Mouse (Mus musculus): Measurements from ENCODE around the gene Carns1. TPM values are rescaled to one million over a fixed set of nuclear protein-coding genes. Genes with fewer than 3 reads are reported as not detected.
A peak's percentile ranks its signal among the peaks of the same experiment; 100 is the strongest.

Gene Carns1
- polyA plus RNA-seq (2015; fragmentation: Nextera tagmentation; extraction: Ambion mirVana): 2.8 and 4.1 TPM in 2 replicates

DNA sequence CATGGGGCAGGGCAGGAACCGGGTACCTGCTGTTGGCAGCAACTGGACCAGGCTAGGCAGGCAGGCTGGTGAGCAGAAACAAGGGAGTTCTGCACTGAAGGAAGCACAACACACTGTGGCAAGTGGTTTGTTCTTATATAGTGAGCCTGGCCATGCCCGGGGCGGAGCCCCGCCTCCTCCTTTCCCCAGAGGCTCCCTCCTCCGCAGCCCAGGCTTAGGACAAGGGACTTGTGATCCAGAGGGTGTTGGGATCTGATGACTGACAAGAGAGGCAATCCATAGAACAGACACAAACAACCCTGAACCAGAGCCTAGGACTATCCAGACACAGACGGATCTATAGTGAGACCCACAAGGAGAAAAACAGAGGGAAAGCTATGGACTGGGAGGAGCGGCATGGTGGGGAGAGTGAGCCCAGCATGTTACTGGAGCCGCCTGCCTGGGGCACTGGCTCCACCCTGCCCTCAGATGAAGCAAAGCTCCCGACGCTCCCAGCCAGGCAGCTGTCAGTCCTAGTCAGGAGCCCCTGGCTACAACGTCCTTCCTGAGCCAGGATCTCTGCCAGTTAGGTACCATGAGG is at the start of gene Carns1:
TSS of gene Carns1 (minus strand) at position 112 of the 580 bp plus-strand sequence.
- H3K4me3 ChIP-seq (replicated peaks; ENCODE audit: low read length): no peak within 1 kb of the TSS
- H3K27ac ChIP-seq (ENCODE audit: low read length): no peak within 1 kb of the TSS
- H3K4me1 ChIP-seq (replicated peaks; ENCODE audit: control insufficient read depth, insufficient read depth, low read length): peaks cover 8% of the 10 kb centered on the region; the same call in 1 of the 2 replicates
- no peaks in the 10 kb centered on the region for H3K36me3 ChIP-seq (ENCODE audit: control insufficient read depth, insufficient read depth)
- H3K4me2 ChIP-seq (ENCODE audit: low read length): no peak within 1 kb of the TSS
- no peaks in the 10 kb centered on the region for H3K9me3 ChIP-seq (ENCODE audit: control insufficient read depth, low read length)
- H3K27me3 ChIP-seq (replicated peaks; ENCODE audit: control insufficient read depth, insufficient read depth, low read length): no peaks in the 10 kb centered on the region
- WGBS: 3% methylated on average over 11 of the region's 11 CpGs
- ATAC-seq: peak; percentile 30; the same call in 1 of the 2 replicates
- H3K9ac ChIP-seq (replicated peaks; ENCODE audit: low read depth, low read length): peak within 1 kb of the TSS; percentile 35

GRCm38 (mm10) chr19:4222165-4222564 is 46.9 kb upstream of the Carns1 start:
- Histone ChIP-seq H3K9ac (replicated peaks; ENCODE audit: low read depth, low read length) (no peak overlapping the region), H3K4me2 (ENCODE audit: low read length) (no peak overlapping the region), H3K27ac (ENCODE audit: low read length) (no peak overlapping the region), H3K9me3 (ENCODE audit: control insufficient read depth, low read length) (no peaks in the 10 kb centered on the region), H3K36me3 (ENCODE audit: control insufficient read depth, insufficient read depth) (no peaks in the 10 kb centered on the region), H3K27me3 (replicated peaks; ENCODE audit: control insufficient read depth, insufficient read depth, low read length) (0 out of 2 replicates have a peak, but pooled peaks cover 2% of the 10 kb centered on the region), H3K4me1 (replicated peaks; ENCODE audit: control insufficient read depth, insufficient read depth, low read length) (peaks cover 15% of the 10 kb centered on the region), H3K4me3 (replicated peaks; ENCODE audit: low read length) (no peak overlapping the region)
- no peak for ATAC-seq
- 85% methylated on average over 11 of the region's 11 CpGs for WGBS

DNA sequence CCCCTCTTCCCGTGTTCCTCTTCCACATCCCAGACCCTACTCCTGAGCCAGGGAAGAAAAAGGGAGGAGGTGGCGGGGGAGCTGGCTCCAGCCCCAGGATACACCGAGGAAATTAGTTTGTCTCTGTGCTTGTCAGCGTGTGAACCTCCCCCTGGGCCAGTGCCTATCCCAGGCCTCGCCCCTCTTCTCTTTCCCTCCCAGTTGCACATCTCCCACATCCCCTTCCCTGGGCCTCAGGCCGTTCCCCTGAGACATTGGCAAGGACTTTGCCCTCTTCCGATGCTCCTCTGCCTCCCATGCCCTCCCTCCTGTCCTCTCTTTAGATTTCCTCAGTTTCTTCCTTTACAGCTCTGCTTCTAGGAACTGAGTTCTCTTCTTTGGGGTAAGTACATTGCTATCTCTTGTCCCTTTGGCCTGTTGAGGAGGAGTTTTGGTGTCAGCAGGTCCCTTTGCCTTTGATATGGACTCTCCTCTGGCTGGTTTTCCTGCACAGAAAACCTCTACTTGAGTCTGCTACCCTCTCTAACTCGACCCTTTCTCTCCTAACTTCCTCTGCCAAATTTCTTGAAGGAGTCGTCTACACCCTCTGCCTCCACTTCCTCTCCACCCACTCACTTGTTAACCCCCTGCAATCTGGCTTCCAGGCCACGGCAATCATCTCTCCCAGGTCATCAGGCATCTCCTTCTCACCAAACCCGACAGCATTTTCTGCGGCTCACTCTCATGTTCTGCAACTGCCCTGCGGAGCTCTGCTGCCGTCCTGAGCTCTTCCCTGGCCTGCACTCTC is 45.9 kb upstream of the Carns1 start:
- peaks cover 5% of the 10 kb centered on the region for H3K27me3 ChIP-seq (replicated peaks; ENCODE audit: control insufficient read depth, insufficient read depth, low read length)
- no peaks in the 10 kb centered on the region for H3K9me3 ChIP-seq (ENCODE audit: control insufficient read depth, low read length)
- H3K4me1 ChIP-seq (replicated peaks; ENCODE audit: control insufficient read depth, insufficient read depth, low read length): peaks cover 15% of the 10 kb centered on the region
- WGBS: 44% methylated on average over 14 of the region's 14 CpGs
- 0 out of 2 replicates have a peak overlapping the region, but pooled peaks have one; percentile 5 for H3K9ac ChIP-seq (replicated peaks; ENCODE audit: low read depth, low read length)
- no peak overlapping the region for H3K4me2 ChIP-seq (ENCODE audit: low read length)
- ATAC-seq: no peak
- no peak overlapping the region for H3K4me3 ChIP-seq (replicated peaks; ENCODE audit: low read length)
- no peak overlapping the region for H3K27ac ChIP-seq (ENCODE audit: low read length)
- no peaks in the 10 kb centered on the region for H3K36me3 ChIP-seq (ENCODE audit: control insufficient read depth, insufficient read depth)

- H3K9ac ChIP-seq (replicated peaks; ENCODE audit: low read depth, low read length): no peak overlapping the region
- 52% methylated on average over 4 of the region's 4 CpGs for WGBS
- no peak for ATAC-seq
- peaks cover 17% of the 10 kb centered on the region for H3K4me1 ChIP-seq (replicated peaks; ENCODE audit: control insufficient read depth, insufficient read depth, low read length)
- H3K4me2 ChIP-seq (ENCODE audit: low read length): no peak overlapping the region
- H3K27ac ChIP-seq (ENCODE audit: low read length): no peak overlapping the region
- H3K36me3 ChIP-seq (ENCODE audit: control insufficient read depth, insufficient read depth): no peaks in the 10 kb centered on the region
- peaks cover 9% of the 10 kb centered on the region for H3K27me3 ChIP-seq (replicated peaks; ENCODE audit: control insufficient read depth, insufficient read depth, low read length)
- H3K9me3 ChIP-seq (ENCODE audit: control insufficient read depth, low read length): no peaks in the 10 kb centered on the region
- H3K4me3 ChIP-seq (replicated peaks; ENCODE audit: low read length): no peak overlapping the region
These were observed 45.1 kb upstream of the Carns1 start for GRCm38 (mm10) chr19:4220416-4220815.

DNA sequence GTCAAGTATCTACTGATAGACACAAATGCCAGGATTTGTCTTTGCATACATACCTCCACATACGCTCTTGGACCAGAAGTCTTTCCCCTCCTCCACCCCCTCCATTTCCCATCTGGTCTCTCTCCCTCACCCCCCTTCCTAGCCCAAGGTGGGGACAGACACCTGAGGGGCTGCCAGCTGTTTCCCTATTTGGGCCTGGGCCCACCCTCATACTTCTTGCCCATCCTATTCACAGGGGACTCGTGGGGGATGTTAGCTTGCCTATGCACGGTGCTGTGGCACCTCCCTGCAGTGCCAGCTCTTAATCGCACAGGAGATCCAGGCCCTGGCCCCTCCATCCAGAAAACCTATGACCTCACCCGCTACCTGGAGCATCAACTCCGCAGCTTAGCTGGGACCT is 44.7 kb upstream of the Carns1 start:
- no peak for ATAC-seq
- WGBS: 79% methylated on average over 6 of the region's 6 CpGs
- no peaks in the 10 kb centered on the region for H3K9me3 ChIP-seq (ENCODE audit: control insufficient read depth, low read length)
- H3K36me3 ChIP-seq (ENCODE audit: control insufficient read depth, insufficient read depth): no peaks in the 10 kb centered on the region
- H3K4me2 ChIP-seq (ENCODE audit: low read length): no peak overlapping the region
- peaks cover 10% of the 10 kb centered on the region for H3K27me3 ChIP-seq (replicated peaks; ENCODE audit: control insufficient read depth, insufficient read depth, low read length)
- H3K9ac ChIP-seq (replicated peaks; ENCODE audit: low read depth, low read length): no peak overlapping the region
- peaks cover 21% of the 10 kb centered on the region for H3K4me1 ChIP-seq (replicated peaks; ENCODE audit: control insufficient read depth, insufficient read depth, low read length)
- no peak overlapping the region for H3K4me3 ChIP-seq (replicated peaks; ENCODE audit: low read length)
- no peak overlapping the region for H3K27ac ChIP-seq (ENCODE audit: low read length)

DNA sequence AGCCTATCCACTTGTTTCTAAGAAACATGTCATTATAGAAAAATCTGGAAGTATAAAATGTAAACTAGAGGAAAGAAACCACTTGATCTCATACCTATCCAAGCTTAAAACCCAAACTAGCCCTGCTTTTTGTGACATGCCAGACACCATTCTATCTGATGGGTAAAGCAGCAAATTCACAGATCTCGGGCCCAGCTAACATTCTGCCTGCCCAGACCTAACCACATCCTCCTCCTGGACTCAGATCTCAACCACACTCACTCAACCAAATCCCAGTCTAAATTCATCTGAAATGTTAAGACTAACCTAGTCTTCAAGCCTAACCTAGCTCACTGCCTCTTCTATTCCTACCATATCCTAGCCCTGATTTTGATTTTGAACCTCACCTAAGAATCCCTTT is 43.5 kb upstream of the Carns1 start:
- no peak overlapping the region for H3K9ac ChIP-seq (replicated peaks; ENCODE audit: low read depth, low read length)
- no peak for ATAC-seq
- H3K4me3 ChIP-seq (replicated peaks; ENCODE audit: low read length): no peak overlapping the region
- H3K27ac ChIP-seq (ENCODE audit: low read length): no peak overlapping the region
- no peaks in the 10 kb centered on the region for H3K9me3 ChIP-seq (ENCODE audit: control insufficient read depth, low read length)
- WGBS: 67% methylated on average over 1 of the region's 1 CpGs
- H3K4me2 ChIP-seq (ENCODE audit: low read length): no peak overlapping the region
- H3K27me3 ChIP-seq (replicated peaks; ENCODE audit: control insufficient read depth, insufficient read depth, low read length): peaks cover 10% of the 10 kb centered on the region
- peaks cover 32% of the 10 kb centered on the region for H3K4me1 ChIP-seq (replicated peaks; ENCODE audit: control insufficient read depth, insufficient read depth, low read length)
- H3K36me3 ChIP-seq (ENCODE audit: control insufficient read depth, insufficient read depth): no peaks in the 10 kb centered on the region

GRCm38 (mm10) chr19:4218293-4218692 is 43.0 kb upstream of the Carns1 start:
- Histone ChIP-seq H3K4me1 (replicated peaks; ENCODE audit: control insufficient read depth, insufficient read depth, low read length) (peaks cover 32% of the 10 kb centered on the region), H3K27me3 (replicated peaks; ENCODE audit: control insufficient read depth, insufficient read depth, low read length) (peaks cover 15% of the 10 kb centered on the region), H3K27ac (ENCODE audit: low read length) (no peak overlapping the region), H3K9me3 (ENCODE audit: control insufficient read depth, low read length) (no peaks in the 10 kb centered on the region), H3K36me3 (ENCODE audit: control insufficient read depth, insufficient read depth) (no peaks in the 10 kb centered on the region), H3K4me2 (ENCODE audit: low read length) (no peak overlapping the region), H3K4me3 (replicated peaks; ENCODE audit: low read length) (no peak overlapping the region), H3K9ac (replicated peaks; ENCODE audit: low read depth, low read length) (no peak overlapping the region)
- no peak for ATAC-seq
- WGBS: 81% methylated on average over 11 of the region's 11 CpGs

GRCm38 (mm10) chr19:4217855-4218254 is 42.6 kb upstream of the Carns1 start:
- Histone ChIP-seq H3K4me2 (ENCODE audit: low read length) (no peak overlapping the region), H3K4me1 (replicated peaks; ENCODE audit: control insufficient read depth, insufficient read depth, low read length) (peaks cover 32% of the 10 kb centered on the region), H3K9me3 (ENCODE audit: control insufficient read depth, low read length) (no peaks in the 10 kb centered on the region), H3K27ac (ENCODE audit: low read length) (no peak overlapping the region), H3K9ac (replicated peaks; ENCODE audit: low read depth, low read length) (no peak overlapping the region), H3K27me3 (replicated peaks; ENCODE audit: control insufficient read depth, insufficient read depth, low read length) (peaks cover 20% of the 10 kb centered on the region), H3K4me3 (replicated peaks; ENCODE audit: low read length) (no peak overlapping the region), H3K36me3 (ENCODE audit: control insufficient read depth, insufficient read depth) (no peaks in the 10 kb centered on the region)
- 44% methylated on average over 3 of the region's 3 CpGs for WGBS
- no peak for ATAC-seq

- no peak overlapping the region for H3K27ac ChIP-seq (ENCODE audit: low read length)
- no peaks in the 10 kb centered on the region for H3K36me3 ChIP-seq (ENCODE audit: control insufficient read depth, insufficient read depth)
- H3K4me1 ChIP-seq (replicated peaks; ENCODE audit: control insufficient read depth, insufficient read depth, low read length): peaks cover 32% of the 10 kb centered on the region
- H3K9ac ChIP-seq (replicated peaks; ENCODE audit: low read depth, low read length): no peak overlapping the region
- H3K4me2 ChIP-seq (ENCODE audit: low read length): no peak overlapping the region
- no peak overlapping the region for H3K4me3 ChIP-seq (replicated peaks; ENCODE audit: low read length)
- 6% methylated on average over 5 of the region's 5 CpGs for WGBS
- no peaks in the 10 kb centered on the region for H3K9me3 ChIP-seq (ENCODE audit: control insufficient read depth, low read length)
- no peak for ATAC-seq
- H3K27me3 ChIP-seq (replicated peaks; ENCODE audit: control insufficient read depth, insufficient read depth, low read length): peaks cover 20% of the 10 kb centered on the region
These were observed 41.9 kb upstream of the Carns1 start for GRCm38 (mm10) chr19:4217140-4217539.
